Mouse (Mus musculus): Measurements from ENCODE around the gene Ptpn13. TPM values are rescaled to one million over a fixed set of nuclear protein-coding genes. Genes with fewer than 3 reads are reported as not detected.

Gene Ptpn13
- polyA plus RNA-seq, 1 experiment = 15.9 TPM

DNA sequence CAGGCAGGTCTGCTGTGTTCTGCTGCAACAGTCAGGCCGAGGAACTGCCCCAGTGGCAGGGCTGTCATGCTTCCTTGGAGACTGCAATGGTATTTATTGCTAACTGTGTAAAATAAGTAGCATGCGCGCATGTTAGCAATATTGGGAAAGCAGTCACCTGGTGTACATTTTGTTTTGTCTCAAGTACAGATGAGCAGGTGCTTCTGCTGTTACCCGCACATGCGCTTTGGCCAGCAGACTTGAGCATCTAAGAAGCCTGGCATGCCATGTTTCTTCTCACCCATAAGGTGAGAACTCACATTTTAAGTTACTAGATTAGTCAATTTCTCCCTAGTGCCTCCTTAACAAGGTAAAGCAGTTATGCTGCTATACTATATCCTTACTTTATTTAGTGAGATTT, 72.1 kb downstream of the Ptpn13 start:
- no peak for TF ChIP-seq CTCF (IDR thresholded peaks at IDR 0.05; ENCODE audit: borderline replicate concordance, extremely low read depth, insufficient read depth, insufficient read length)
- no peak for TF ChIP-seq POLR2A (IDR thresholded peaks at IDR 0.05; ENCODE audit: borderline replicate concordance, extremely low read depth, insufficient read depth, insufficient read length, poor library complexity, severe bottlenecking)
- peak; percentile 79 for DNase-seq (ENCODE audit: low read depth)

DNA sequence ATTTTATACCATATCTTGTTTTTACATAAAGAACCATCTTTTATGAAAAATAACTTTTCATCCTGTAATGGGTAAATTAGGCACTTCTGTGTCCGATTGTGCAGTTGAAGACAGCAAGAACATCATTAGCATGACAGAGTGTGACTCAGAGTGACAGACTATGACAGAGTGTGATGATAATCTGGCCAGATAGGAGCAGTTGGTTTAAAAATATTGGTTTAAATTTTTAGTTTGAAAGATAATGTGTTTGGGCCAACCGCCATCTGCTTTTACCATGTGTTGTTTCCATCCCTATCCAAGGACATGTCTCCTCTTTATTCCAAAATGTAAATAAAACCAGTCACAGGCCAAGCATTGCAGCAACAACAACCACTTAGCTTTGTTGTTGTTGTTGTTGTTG, 72.5 kb downstream of the Ptpn13 start:
- no peak for TF ChIP-seq POLR2A (IDR thresholded peaks at IDR 0.05; ENCODE audit: borderline replicate concordance, extremely low read depth, insufficient read depth, insufficient read length, poor library complexity, severe bottlenecking)
- DNase-seq (ENCODE audit: low read depth) = peak; percentile 82

DNA sequence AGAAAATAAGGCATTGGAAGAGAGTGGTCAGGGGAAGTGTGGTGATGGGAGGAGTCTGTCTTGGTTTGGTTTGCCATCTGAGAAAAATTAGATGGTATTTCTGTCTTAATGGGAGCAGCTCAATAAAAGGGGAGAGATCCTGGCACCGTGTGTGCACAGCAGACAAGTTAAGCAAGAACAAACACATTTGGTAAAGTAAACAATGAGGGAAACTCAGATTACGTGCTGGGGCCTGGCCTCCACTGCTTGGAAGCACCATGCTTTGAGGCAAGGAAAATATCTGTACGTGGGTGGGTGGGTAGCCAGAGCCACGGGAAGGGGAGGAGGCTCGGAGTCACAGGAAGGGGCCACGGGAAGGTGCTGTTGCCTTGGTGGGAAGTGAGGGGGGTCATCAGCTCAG, 74.3 kb downstream of the Ptpn13 start:
- DNase-seq (ENCODE audit: low read depth) = no peak
- TF ChIP-seq CTCF (IDR thresholded peaks at IDR 0.05; ENCODE audit: borderline replicate concordance, extremely low read depth, insufficient read depth, insufficient read length) (no peak), POLR2A (IDR thresholded peaks at IDR 0.05; ENCODE audit: borderline replicate concordance, extremely low read depth, insufficient read depth, insufficient read length, poor library complexity, severe bottlenecking) (no peak)

DNA sequence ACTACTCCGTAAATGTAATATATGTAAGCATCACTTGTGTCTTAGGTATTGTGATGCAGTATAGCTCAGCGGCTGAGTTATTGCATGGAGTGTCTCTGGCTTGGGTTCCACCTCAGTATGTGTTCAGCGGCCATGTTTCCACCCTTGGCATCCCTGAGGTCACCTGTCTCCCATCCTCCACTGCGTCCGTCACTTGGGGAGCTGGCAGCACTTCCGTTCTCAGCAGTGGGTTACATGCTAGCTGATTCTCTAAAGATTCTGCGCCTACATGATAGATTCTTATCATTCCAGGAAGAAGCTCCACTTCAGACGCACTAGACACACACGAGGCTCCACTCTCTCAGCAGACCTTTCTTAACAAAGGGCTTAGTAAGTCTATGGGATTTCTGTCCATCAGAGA, 76.1 kb downstream of the Ptpn13 start:
- no peak for TF ChIP-seq CTCF (IDR thresholded peaks at IDR 0.05; ENCODE audit: borderline replicate concordance, extremely low read depth, insufficient read depth, insufficient read length)
- TF ChIP-seq POLR2A (IDR thresholded peaks at IDR 0.05; ENCODE audit: borderline replicate concordance, extremely low read depth, insufficient read depth, insufficient read length, poor library complexity, severe bottlenecking) = no peak
- no peak for DNase-seq (ENCODE audit: low read depth)

DNA sequence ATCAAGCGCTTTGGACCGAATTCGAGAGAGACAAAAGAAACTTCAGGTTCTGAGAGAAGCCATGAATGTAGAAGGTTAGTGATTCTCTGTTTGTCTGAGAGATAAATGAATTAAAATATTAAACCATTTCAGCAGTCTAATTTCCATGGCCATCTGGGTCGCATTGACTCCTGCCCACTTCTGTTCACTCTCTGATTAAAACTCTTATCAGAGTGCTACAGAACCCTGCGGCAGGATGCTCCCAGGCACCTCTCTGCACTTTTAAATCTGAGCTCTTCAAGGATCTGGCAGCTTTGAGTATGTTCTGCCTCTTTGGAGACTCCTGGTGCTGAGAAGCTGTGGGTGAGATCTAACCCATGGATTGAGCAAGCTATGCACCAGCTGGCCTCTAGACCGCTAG, 76.8 kb downstream of the Ptpn13 start:
- DNase-seq (ENCODE audit: low read depth) = no peak
- TF ChIP-seq CTCF (IDR thresholded peaks at IDR 0.05; ENCODE audit: borderline replicate concordance, extremely low read depth, insufficient read depth, insufficient read length) (no peak), POLR2A (IDR thresholded peaks at IDR 0.05; ENCODE audit: borderline replicate concordance, extremely low read depth, insufficient read depth, insufficient read length, poor library complexity, severe bottlenecking) (no peak)

DNA sequence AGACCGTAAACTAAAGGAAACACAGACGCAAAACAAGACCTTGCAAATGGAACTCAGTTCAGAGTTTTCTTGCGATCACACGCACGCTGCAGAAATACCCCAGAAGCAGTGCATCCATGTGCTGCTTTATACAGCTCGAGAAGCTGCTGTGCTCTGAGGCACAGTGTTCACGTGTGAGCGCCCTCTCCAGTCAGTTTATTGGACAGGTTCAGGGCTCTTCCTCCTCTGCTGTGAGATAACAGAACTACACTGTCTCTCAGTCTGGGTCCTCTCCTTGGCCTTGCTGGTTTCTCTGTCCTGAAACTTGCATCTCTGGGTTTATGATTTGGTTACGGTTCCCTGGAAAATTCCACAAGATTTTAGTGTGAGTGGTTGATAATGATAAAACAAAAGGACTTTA, 88.2 kb downstream of the Ptpn13 start:
- TF ChIP-seq CTCF (IDR thresholded peaks at IDR 0.05; ENCODE audit: borderline replicate concordance, extremely low read depth, insufficient read depth, insufficient read length) (peak; percentile 5; the same call in 1 of the 2 replicates), POLR2A (IDR thresholded peaks at IDR 0.05; ENCODE audit: borderline replicate concordance, extremely low read depth, insufficient read depth, insufficient read length, poor library complexity, severe bottlenecking) (no peak)
- DNase-seq (ENCODE audit: low read depth) = peak; percentile 13

DNA sequence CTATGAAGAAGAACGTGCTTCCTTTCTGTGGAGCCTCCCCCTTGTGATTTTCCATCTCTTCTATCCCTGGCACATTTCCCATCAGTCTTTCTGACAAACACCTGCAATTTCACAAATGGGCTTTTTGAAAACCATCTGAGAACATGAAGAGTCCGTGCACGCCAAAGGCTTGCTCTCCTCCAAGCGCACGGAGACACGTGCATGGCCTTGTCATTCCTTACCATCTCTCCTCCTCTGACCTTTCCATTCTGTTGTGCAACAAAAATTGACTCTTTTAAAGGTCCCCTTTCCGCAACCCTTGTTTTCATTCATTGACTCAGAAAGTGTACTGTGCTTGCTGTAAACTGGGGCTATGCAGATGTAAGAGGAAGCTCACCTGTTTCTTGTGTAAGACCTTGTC, 89.4 kb downstream of the Ptpn13 start:
- no peak for DNase-seq (ENCODE audit: low read depth)
- TF ChIP-seq POLR2A (IDR thresholded peaks at IDR 0.05; ENCODE audit: borderline replicate concordance, extremely low read depth, insufficient read depth, insufficient read length, poor library complexity, severe bottlenecking) (no peak), CTCF (IDR thresholded peaks at IDR 0.05; ENCODE audit: borderline replicate concordance, extremely low read depth, insufficient read depth, insufficient read length) (no peak)

DNA sequence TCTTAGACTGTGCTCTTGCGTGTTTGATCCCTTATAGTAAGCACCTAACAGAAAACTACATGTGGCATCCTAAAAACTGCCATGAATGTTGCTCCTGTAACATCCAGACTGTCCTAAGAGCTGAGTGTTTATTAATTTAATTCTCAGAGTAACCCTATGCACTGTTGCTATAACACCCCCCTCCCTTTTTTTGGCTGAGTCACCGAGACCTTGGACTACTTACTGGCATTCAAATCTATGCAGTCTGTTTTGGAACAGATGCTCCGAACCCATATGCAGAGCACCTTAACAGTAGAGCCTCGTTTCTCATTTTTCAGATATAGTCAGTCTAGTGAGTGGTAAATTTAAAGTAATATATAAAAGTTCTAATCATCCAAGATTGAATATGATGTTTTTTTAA, 90.9 kb downstream of the Ptpn13 start:
- DNase-seq (ENCODE audit: low read depth) = peak; percentile 36
- TF ChIP-seq CTCF (IDR thresholded peaks at IDR 0.05; ENCODE audit: borderline replicate concordance, extremely low read depth, insufficient read depth, insufficient read length) (no peak), POLR2A (IDR thresholded peaks at IDR 0.05; ENCODE audit: borderline replicate concordance, extremely low read depth, insufficient read depth, insufficient read length, poor library complexity, severe bottlenecking) (no peak)

DNA sequence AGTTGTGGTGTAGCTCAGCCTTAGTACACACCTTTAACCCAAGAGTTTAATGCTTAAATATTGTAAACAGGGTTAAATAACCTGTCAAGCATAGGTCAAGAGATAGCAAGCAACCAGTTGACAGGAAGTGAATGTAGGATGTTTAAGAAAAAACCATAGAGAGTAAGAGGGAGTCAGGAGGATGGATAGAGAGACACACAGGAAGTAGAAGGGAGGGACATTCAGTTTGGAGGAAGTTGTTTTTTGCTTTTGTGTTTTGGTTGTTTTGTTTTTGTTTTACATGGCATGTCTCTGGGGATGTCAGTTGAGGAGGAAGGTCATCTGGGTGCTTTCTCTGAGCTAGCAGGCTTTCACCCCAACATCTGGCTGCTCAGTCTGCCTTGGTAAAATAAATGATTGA, 91.6 kb downstream of the Ptpn13 start:
- DNase-seq (ENCODE audit: low read depth) = no peak
- no peak for TF ChIP-seq CTCF (IDR thresholded peaks at IDR 0.05; ENCODE audit: borderline replicate concordance, extremely low read depth, insufficient read depth, insufficient read length)
- TF ChIP-seq POLR2A (IDR thresholded peaks at IDR 0.05; ENCODE audit: borderline replicate concordance, extremely low read depth, insufficient read depth, insufficient read length, poor library complexity, severe bottlenecking) = no peak

DNA sequence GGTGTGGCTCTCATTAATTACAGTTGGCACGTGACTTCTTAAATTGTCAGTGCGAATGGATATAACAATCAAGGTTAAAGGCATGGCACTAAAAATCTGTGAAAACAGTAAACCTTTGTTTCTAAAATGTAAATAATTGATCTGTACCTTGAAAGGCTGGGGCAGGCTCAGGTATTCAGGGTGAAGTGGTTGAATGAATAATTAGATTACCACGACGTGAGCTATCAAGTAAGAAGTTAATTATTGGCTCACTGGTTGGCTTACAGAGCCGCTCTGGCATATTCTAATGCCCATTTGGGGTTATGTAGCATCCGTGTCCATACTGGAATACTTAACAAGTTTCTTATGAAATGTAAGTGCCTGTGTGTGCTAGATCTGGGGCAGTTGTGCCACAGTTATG, 92.6 kb downstream of the Ptpn13 start:
- DNase-seq (ENCODE audit: low read depth) = no peak
- TF ChIP-seq CTCF (IDR thresholded peaks at IDR 0.05; ENCODE audit: borderline replicate concordance, extremely low read depth, insufficient read depth, insufficient read length) (no peak), POLR2A (IDR thresholded peaks at IDR 0.05; ENCODE audit: borderline replicate concordance, extremely low read depth, insufficient read depth, insufficient read length, poor library complexity, severe bottlenecking) (no peak)

DNA sequence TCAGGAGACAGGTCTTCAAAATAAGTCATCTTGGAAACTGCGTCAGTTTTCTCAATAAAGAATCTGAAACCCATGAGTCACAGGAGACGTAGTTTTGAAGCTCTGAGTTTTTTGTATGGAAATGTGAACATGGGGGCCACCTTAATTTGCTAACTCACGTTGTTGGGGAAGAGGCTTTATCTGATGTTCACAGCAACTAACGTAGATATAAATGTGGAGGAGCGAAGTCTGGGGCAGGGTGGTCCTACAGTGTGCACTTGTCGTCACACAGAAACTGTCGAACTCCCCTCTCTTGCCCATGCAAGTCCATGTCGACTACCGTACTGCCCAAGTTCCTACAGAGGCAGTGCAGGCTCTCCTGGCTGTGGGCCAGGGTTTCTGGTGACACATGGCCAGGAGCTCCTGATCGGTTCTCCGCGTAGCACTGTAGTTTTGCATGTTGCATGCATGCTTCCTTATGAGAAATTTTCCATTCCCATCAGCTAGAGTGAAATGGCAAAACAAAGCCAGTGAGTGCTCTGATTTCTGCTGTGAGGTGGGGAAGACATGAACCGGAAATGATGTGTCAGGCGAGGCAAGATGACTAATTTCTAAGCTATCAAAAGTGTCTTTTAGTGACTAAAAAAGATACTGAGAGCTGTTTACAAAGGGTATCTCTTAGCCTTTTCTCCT, 93.9 kb downstream of the Ptpn13 start:
- peak; percentile 36 for DNase-seq (ENCODE audit: low read depth)
- no peak for TF ChIP-seq POLR2A (IDR thresholded peaks at IDR 0.05; ENCODE audit: borderline replicate concordance, extremely low read depth, insufficient read depth, insufficient read length, poor library complexity, severe bottlenecking)
- TF ChIP-seq CTCF (IDR thresholded peaks at IDR 0.05; ENCODE audit: borderline replicate concordance, extremely low read depth, insufficient read depth, insufficient read length) = no peak

DNA sequence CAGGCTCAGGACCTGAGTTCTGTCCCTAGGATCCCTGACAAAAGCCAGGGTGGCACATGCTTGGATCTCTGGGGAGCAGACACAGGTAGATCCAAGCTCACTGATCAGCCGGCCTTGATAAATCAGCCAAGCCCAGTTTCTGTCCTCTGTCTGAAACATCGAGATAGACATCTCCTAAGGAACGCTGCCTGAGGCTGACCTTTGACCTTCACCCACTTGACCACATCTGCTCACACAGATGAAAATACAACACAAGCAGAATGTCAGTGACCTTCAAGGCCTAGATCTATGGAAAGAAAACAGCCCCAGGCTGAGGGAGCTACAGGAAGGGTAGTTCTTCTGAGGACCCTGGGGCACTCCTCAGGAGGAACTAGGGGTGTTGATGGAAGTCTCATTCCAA, 97.4 kb downstream of the Ptpn13 start:
- no peak for DNase-seq (ENCODE audit: low read depth)

More for the DNA sequence above, 97.4 kb downstream of the Ptpn13 start:
- TF ChIP-seq POLR2A (IDR thresholded peaks at IDR 0.05; ENCODE audit: borderline replicate concordance, extremely low read depth, insufficient read depth, insufficient read length, poor library complexity, severe bottlenecking) = no peak
- no peak for TF ChIP-seq CTCF (IDR thresholded peaks at IDR 0.05; ENCODE audit: borderline replicate concordance, extremely low read depth, insufficient read depth, insufficient read length)

Measured in brain, embryonic 14.5 days (tissue).